Mouse (Mus musculus) myocyte (in vitro differentiated cells): Measurements from ENCODE around the gene Ajm1. TPM values are rescaled to one million over a fixed set of nuclear protein-coding genes. Genes with fewer than 3 reads are reported as not detected.

Experiments
- H3K27me3 ChIP-seq: one replicate; pipeline ENCODE4 v1.6.1; 2011; ENCODE audit not compliant: control insufficient read depth, insufficient read depth, insufficient read length
- H3K36me3 ChIP-seq: one replicate; pipeline ENCODE4 v1.6.1; 2011; ENCODE audit not compliant: control insufficient read depth, insufficient read depth
- H3K4me2 ChIP-seq: one replicate; pipeline ENCODE4 v1.6.1; 2011; ENCODE audit warnings: low read depth, control low read depth
- H3K4me3 ChIP-seq: one replicate; pipeline ENCODE4 v1.5.1; 2011; ENCODE audit warnings: mild to moderate bottlenecking, control low read depth, moderate library complexity
- H3K79me2 ChIP-seq: one replicate; pipeline ENCODE4 v1.6.1; 2011; ENCODE audit not compliant: control insufficient read depth, insufficient read depth
- H3ac ChIP-seq: one replicate; pipeline ENCODE4 v1.6.1; 2011; ENCODE audit not compliant: control insufficient read depth, insufficient read length
- CEBPB ChIP-seq: IDR thresholded peaks from 2 replicates; pipeline ENCODE4 v1.6.1; 2011; ENCODE audit warnings: mild to moderate bottlenecking, moderate library complexity; ENCODE audit not compliant: poor library complexity, insufficient read depth, severe bottlenecking
- E2F4 ChIP-seq: IDR thresholded peaks from one replicate; pipeline ENCODE4 v1.6.1; 2011; ENCODE audit warnings: mild to moderate bottlenecking, control low read depth, moderate library complexity; ENCODE audit not compliant: insufficient read depth
- MAX ChIP-seq: IDR thresholded peaks from one replicate; pipeline ENCODE4 v1.6.1; 2011; ENCODE audit warnings: low read depth, mild to moderate bottlenecking, control low read depth
- MYOD1 ChIP-seq, 3 experiments: IDR thresholded peaks; one replicate each; pipeline ENCODE4 v1.6.1; 2011; ENCODE audit warnings: control low read depth in 2 of 3, low read depth in 2 of 3, mild to moderate bottlenecking in 2 of 3, moderate library complexity in 1 of 3; ENCODE audit not compliant: insufficient read length in 2 of 3, control insufficient read depth in 1 of 3
- MYOG ChIP-seq, 3 experiments: IDR thresholded peaks; one replicate each; pipeline ENCODE4 v1.6.1; 2011; ENCODE audit warnings: control low read depth in 2 of 3, low read depth in 2 of 3, mild to moderate bottlenecking in 2 of 3; ENCODE audit not compliant: insufficient read length in 2 of 3, control insufficient read depth in 1 of 3, insufficient read depth in 1 of 3
- POLR2A ChIP-seq: IDR thresholded peaks from one replicate; pipeline ENCODE4 v1.6.1; 2011; ENCODE audit warnings: low read depth, mild to moderate bottlenecking, control low read depth, moderate library complexity; ENCODE audit not compliant: insufficient read length
- POLR2AphosphoS2 ChIP-seq: IDR thresholded peaks from one replicate; pipeline ENCODE4 v1.6.1; 2011; ENCODE audit warnings: low read depth, control low read depth; ENCODE audit not compliant: insufficient read length
- REST ChIP-seq: IDR thresholded peaks from one replicate; pipeline ENCODE4 v1.6.1; 2011; ENCODE audit warnings: mild to moderate bottlenecking, control low read depth, moderate library complexity; ENCODE audit not compliant: insufficient read depth, insufficient read length
- SRF ChIP-seq: IDR thresholded peaks from one replicate; pipeline ENCODE4 v1.6.1; 2011; ENCODE audit warnings: low read depth; ENCODE audit not compliant: control insufficient read depth, insufficient read length
- TCF12 ChIP-seq: IDR thresholded peaks from one replicate; pipeline ENCODE4 v1.6.1; 2011; ENCODE audit warnings: mild to moderate bottlenecking, control low read depth; ENCODE audit not compliant: poor library complexity, insufficient read depth, severe bottlenecking
- TCF3 ChIP-seq: IDR thresholded peaks from one replicate; pipeline ENCODE4 v1.6.1; 2011; ENCODE audit warnings: low read depth, control low read depth; ENCODE audit not compliant: insufficient read length
- USF1 ChIP-seq: IDR thresholded peaks from one replicate; pipeline ENCODE4 v1.6.1; 2011; ENCODE audit warnings: low read depth, mild to moderate bottlenecking, control low read depth, moderate library complexity
- polyA plus RNA-seq: library from polyadenylated mRNA; unstranded; fragments of >200 nt; fragmentation: generic; extraction: Trizol; gene quantifications from one replicate; pipeline ENCODE4 v1.2.1, GENCODE M21; 2012; ENCODE audit warnings: missing spikeins

Ajm1 gene
- polyA plus RNA-seq, 1 experiment = 1.0 TPM

DNA sequence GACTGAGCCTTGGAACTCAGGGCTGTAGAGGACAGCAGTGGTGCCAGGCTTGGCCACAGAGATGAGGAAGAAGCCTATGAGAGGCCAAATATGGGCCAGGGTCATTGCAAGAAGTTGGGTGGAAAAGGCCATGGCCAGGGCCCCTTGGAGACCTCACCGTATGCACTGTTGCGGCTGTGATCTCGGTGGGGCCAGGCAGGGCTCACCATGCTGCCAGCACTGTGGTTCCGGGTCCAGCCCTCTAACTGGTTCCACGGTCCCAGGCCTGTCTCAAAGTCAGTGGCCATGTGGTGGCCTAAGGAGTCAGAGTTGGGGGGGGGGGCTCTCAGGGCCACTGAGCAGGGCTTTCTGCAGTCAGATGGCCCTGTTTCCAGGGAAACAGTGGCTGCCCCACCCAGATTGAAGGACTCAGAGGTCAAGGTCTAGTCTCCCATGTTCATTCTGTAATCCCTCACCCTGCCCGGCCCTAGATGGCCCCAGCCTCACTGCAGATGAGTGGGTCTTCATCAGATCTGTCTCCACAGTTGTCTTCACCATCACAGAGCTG lies 13.0 kb downstream of the Ajm1 start:
- no peak overlapping the region for H3K4me2 ChIP-seq
- H3K4me3 ChIP-seq = no peak overlapping the region

DNA sequence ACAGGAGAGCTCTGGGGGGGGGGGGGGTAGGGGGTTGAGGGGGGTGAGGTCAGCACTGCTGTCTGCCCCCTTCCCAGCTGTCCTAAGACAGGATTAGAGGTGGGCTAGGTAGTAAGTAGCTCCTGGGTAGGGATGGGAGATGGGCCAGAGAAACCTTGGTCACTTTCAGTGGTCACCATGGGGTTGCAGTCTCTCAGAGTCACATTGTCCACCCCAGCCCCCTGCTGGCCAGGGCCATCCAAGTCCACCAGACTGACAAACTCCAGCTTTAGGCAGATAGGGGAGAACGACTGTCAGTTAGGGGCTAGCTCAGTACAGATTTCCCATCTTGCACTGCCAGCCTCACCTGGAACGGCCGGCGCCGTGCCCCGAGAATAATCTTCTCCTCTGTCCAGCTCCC lies 15.0 kb downstream of the Ajm1 start:
- Histone ChIP-seq H3ac (no peak overlapping the region), H3K36me3 (peaks cover 21% of the 10 kb centered on the region), H3K27me3 (no peaks in the 10 kb centered on the region), H3K4me2 (no peak overlapping the region), H3K4me3 (no peak overlapping the region), H3K79me2 (no peaks in the 10 kb centered on the region)
- TF ChIP-seq POLR2AphosphoS2 (peak; percentile 65), MAX (no peak)

More for the DNA sequence above, 13.0 kb downstream of the Ajm1 start:
- no peak for TF ChIP-seq E2F4
- TF ChIP-seq REST = no peak
- no peak for TF ChIP-seq SRF
- TF ChIP-seq TCF12 = no peak
- no peak for TF ChIP-seq POLR2AphosphoS2
- TF ChIP-seq MYOG (IDR thresholded peaks at IDR 0.05; ENCODE audit: control insufficient read depth in 1 of 3, insufficient read depth in 1 of 3, insufficient read length in 2 of 3, low read depth in 2 of 3) = no peak
- no peak for TF ChIP-seq TCF3
- no peak for TF ChIP-seq CEBPB
- no peak for TF ChIP-seq MYOD1 (IDR thresholded peaks at IDR 0.05; ENCODE audit: control insufficient read depth in 1 of 3, insufficient read length in 2 of 3, low read depth in 2 of 3)
- no peak for TF ChIP-seq USF1
- no peak for TF ChIP-seq MAX
- no peak for TF ChIP-seq POLR2A
- peaks cover 4% of the 10 kb centered on the region for H3K36me3 ChIP-seq
- H3ac ChIP-seq = no peak overlapping the region
- H3K27me3 ChIP-seq = no peaks in the 10 kb centered on the region
- H3K79me2 ChIP-seq = peaks cover 5% of the 10 kb centered on the region

DNA sequence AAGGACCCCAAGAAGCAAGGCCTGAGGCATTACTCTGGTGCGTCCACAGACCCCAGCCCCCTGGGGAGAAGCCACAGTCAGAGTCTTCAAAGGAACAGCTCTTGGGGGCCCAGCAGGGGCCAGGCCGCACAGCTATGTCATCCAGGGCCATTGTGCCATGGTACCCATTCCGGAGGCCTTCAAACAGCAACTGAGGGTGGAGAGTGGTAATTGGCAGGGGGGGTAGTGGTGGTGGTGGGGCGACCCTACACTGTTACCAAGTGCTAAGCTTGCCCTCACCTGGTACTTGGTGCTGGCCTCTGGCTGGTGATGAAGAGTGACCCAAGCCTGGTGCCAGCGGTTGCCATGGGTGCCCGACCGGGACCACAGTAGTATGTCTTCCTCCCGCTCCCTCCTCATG lies 15.8 kb downstream of the Ajm1 start:
- Histone ChIP-seq H3K36me3 (peaks cover 29% of the 10 kb centered on the region), H3K79me2 (no peaks in the 10 kb centered on the region), H3K4me3 (no peak overlapping the region), H3K27me3 (no peaks in the 10 kb centered on the region), H3K4me2 (no peak overlapping the region), H3ac (no peak overlapping the region)
- no peak for TF ChIP-seq MYOD1 (IDR thresholded peaks at IDR 0.05; ENCODE audit: control insufficient read depth in 1 of 3, insufficient read length in 2 of 3, low read depth in 2 of 3)
- TF ChIP-seq CEBPB = no peak
- no peak for TF ChIP-seq SRF
- no peak for TF ChIP-seq E2F4
- TF ChIP-seq TCF3 = no peak
- TF ChIP-seq POLR2A = no peak
- TF ChIP-seq USF1 = no peak
- TF ChIP-seq MAX = no peak
- TF ChIP-seq MYOG (IDR thresholded peaks at IDR 0.05; ENCODE audit: control insufficient read depth in 1 of 3, insufficient read depth in 1 of 3, insufficient read length in 2 of 3, low read depth in 2 of 3) = no peak
- TF ChIP-seq REST = no peak
- TF ChIP-seq POLR2AphosphoS2 = no peak
- no peak for TF ChIP-seq TCF12

DNA sequence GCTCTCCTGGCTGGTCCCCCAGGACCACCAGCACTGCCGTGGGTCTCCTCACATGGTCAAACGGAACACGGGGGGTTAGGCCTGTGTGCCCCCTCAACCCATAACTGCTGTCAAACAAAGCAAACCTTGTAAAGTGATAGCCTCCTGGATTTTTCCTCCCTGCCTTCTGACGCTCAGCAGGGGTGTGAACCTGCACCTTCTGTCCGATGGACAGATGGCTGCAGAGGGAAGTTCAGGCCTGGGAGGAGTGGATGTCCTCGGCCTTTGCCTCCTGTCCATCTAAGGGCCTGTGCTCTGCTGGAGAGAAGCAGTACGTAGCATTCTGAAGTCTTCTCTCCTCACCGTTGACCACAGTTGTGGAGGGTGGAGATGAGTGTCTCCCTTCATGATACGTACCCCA lies 19.6 kb downstream of the Ajm1 start:
- H3K4me3 ChIP-seq = no peak overlapping the region

DNA sequence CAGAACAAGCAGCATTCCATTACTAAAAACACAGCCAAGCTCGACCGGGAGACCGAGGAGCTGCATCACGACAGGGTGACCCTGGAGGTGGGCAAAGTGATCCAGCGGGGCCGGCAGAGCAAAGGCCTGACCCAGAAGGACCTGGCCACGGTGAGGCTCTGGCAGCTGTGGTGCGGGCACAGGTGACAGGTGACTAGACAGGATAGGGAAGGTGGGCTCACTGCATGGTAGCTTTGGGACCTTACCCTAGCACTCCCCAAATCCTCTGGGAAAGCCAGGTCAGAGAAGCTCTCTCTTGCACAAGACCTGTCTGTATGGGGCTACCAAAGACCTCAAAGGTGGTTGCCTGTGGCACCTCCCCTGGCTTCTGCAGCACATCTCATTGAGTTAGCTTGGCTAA lies 21.0 kb downstream of the Ajm1 start:
- peaks cover 30% of the 10 kb centered on the region for H3K36me3 ChIP-seq
- no peaks in the 10 kb centered on the region for H3K27me3 ChIP-seq
- H3K4me2 ChIP-seq = no peak overlapping the region
- TF ChIP-seq E2F4 (no peak), POLR2AphosphoS2 (peak; percentile 38)
- H3K79me2 ChIP-seq = peaks cover 33% of the 10 kb centered on the region
- no peak overlapping the region for H3ac ChIP-seq
- H3K4me3 ChIP-seq = no peak overlapping the region

More for the DNA sequence above, 19.6 kb downstream of the Ajm1 start:
- no peak for TF ChIP-seq USF1
- TF ChIP-seq POLR2A = no peak
- TF ChIP-seq REST = no peak
- no peak overlapping the region for H3ac ChIP-seq
- H3K36me3 ChIP-seq = peaks cover 30% of the 10 kb centered on the region
- peaks cover 33% of the 10 kb centered on the region for H3K79me2 ChIP-seq
- H3K4me2 ChIP-seq = no peak overlapping the region
- H3K27me3 ChIP-seq = no peaks in the 10 kb centered on the region

DNA sequence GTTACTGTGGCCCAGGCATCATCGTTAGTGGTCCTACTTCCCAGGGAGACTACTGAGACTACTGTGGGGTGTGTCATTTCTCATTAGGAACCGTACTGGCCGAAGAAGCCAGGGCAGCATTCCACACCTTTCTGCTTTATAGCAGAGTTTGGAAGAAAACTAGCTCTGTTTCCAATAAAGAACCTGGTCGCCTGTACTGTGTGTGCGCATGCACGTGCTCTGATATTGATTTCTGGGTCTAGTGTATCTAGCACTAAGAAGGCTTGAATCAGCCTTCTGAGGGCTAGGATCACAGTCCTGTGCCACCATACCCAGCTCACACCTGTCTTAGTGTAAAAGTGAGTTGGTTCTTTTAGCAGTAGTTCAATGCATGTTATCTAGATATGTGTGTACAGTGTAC lies 22.8 kb downstream of the Ajm1 start:
- Histone ChIP-seq H3K79me2 (peaks cover 33% of the 10 kb centered on the region), H3K36me3 (peaks cover 28% of the 10 kb centered on the region), H3K4me3 (peak overlapping the region; percentile 80), H3K27me3 (no peaks in the 10 kb centered on the region), H3ac (peak overlapping the region; percentile 29), H3K4me2 (peak overlapping the region; percentile 88)
- TF ChIP-seq TCF3 (no peak), MAX (no peak), SRF (no peak), E2F4 (no peak), POLR2AphosphoS2 (no peak), CEBPB (no peak), MYOD1 (IDR thresholded peaks at IDR 0.05; ENCODE audit: control insufficient read depth in 1 of 3, insufficient read length in 2 of 3, low read depth in 2 of 3) (no peak), MYOG (IDR thresholded peaks at IDR 0.05; ENCODE audit: control insufficient read depth in 1 of 3, insufficient read depth in 1 of 3, insufficient read length in 2 of 3, low read depth in 2 of 3) (no peak), REST (no peak), POLR2A (no peak), USF1 (no peak), TCF12 (no peak)
